Mouse (Mus musculus) hindbrain, embryonic 12.5 days (tissue): Measurements from ENCODE around the gene Olfr694. TPM values are rescaled to one million over a fixed set of nuclear protein-coding genes. Genes with fewer than 3 reads are reported as not detected.

Experiments
- ATAC-seq: fragments of 200-750 bp; cut with Nextera tagmentation; 2 replicates; pipeline ENCODE4 v1.8.0; 2017; ENCODE audit warnings: moderate TSS enrichment; ENCODE audit not compliant: low FRiP score
- H3K27ac ChIP-seq: fragments of 300-500 bp; sonication (generic); 2 replicates; pipeline ENCODE4 v1.5.1; 2016; ENCODE audit warnings: mild to moderate bottlenecking
- H3K27me3 ChIP-seq: fragments of 300-500 bp; sonication (generic); 2 replicates; pipeline ENCODE4 v1.6.1; 2016; ENCODE audit warnings: mild to moderate bottlenecking
- H3K36me3 ChIP-seq: fragments of 300-500 bp; sonication (generic); 2 replicates; pipeline ENCODE4 v1.6.1; 2016; ENCODE audit warnings: mild to moderate bottlenecking
- H3K4me1 ChIP-seq: fragments of 300-500 bp; sonication (generic); 2 replicates; pipeline ENCODE4 v1.6.1; 2016
- H3K4me2 ChIP-seq: fragments of 300-500 bp; sonication (generic); replicated peaks from 2 replicates; pipeline ENCODE4 v1.6.1; 2016; ENCODE audit warnings: mild to moderate bottlenecking
- H3K4me3 ChIP-seq: fragments of 300-500 bp; sonication (generic); 2 replicates; pipeline ENCODE4 v1.5.1; 2016; ENCODE audit warnings: mild to moderate bottlenecking
- H3K9ac ChIP-seq: fragments of 300-500 bp; sonication (generic); 2 replicates; pipeline ENCODE4 v1.6.1; 2016; ENCODE audit warnings: mild to moderate bottlenecking, moderate library complexity
- H3K9me3 ChIP-seq: fragments of 300-500 bp; sonication (generic); replicated peaks from 2 replicates; pipeline ENCODE4 v1.6.1; 2016; ENCODE audit warnings: mild to moderate bottlenecking
- WGBS: fragments of 180-500 bp; shearing (Covaris S2); methylation state at CpG from one replicate; pipeline ENCODE4 v1.1.7; 2016; 5-methylcytosine and 5-hydroxymethylcytosine counted together
- polyA plus RNA-seq: library from polyadenylated mRNA; unstranded; fragments of >200 nt; fragmentation: Nextera tagmentation; extraction: Ambion mirVana; gene quantifications from 2 replicates; pipeline ENCODE4 v1.2.1, GENCODE M21; 2016

Olfr694 gene
- polyA plus RNA-seq, 1 experiment from 2014 or later, result not detected

DNA sequence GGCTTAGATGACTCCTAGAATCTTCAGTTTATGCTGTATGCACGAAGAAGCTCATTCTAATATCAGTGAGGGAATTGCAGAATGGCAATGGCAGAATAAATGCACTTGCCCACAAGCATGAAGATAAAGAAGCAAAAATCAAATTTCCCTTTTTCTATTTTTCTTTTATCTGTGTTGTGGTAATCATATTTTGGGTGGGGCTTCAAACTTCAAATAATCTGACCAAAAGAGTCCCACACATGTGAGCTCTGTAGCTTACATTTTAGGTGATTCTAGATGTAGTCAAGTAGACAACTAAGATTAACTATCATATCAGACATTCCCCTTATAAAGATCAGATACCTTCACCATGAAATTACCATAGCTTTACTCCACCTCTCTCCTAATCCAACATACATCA is 41.8 kb downstream of the Olfr694 start:
- Histone ChIP-seq H3K36me3 (no peaks in the 10 kb centered on the region), H3K4me1 (no peaks in the 10 kb centered on the region), H3K4me3 (no peak overlapping the region), H3K9ac (no peak overlapping the region), H3K9me3 (no peaks in the 10 kb centered on the region; the same call in 1 of the 2 replicates), H3K27ac (no peak overlapping the region), H3K4me2 (no peak overlapping the region), H3K27me3 (no peaks in the 10 kb centered on the region)
- WGBS, result 74% methylated on average over 1 of the region's 1 CpGs
- no peak for ATAC-seq

- Histone ChIP-seq H3K9me3 (no peaks in the 10 kb centered on the region), H3K4me3 (no peak overlapping the region), H3K4me2 (no peak overlapping the region), H3K36me3 (no peaks in the 10 kb centered on the region), H3K27me3 (no peaks in the 10 kb centered on the region), H3K9ac (no peak overlapping the region), H3K4me1 (no peaks in the 10 kb centered on the region), H3K27ac (no peak overlapping the region)
- ATAC-seq, result no peak
- WGBS, result 72% methylated on average over 1 of the region's 1 CpGs
Measured at GRCm38 (mm10) chr7:106645261-106645660, 46.4 kb downstream of the Olfr694 start.

DNA sequence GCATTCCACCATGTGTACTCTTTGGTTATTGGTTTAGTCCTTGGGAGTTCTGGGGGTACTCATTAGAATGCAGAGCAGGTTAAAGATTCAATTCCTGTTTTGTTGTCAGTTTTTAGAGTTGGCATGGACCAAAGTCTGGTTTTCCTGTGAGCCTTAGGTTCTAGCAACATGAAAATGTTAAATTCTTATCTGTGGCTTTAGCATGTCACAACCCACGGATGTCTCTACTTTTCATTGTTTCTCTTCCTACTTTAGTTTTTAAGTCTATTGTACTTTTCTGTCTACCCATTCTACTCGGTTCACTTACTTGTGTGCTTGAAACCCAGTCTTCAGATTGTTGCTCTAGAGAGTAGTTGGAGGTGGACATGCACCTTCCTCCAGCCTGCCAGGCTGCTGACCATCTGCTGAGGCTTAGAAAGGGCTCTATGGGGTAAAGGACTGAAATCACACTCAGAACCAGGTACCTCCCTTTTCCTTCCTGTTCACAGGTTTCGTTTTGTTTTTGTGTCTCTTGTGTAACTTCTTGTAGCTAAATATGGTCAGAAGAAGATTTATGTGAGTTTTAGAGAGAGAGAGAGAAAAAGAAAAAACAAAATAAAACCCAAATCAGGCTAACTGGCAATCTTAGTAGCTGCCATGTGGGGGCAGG is 47.3 kb downstream of the Olfr694 start:
- 81% methylated on average over 3 of the region's 3 CpGs for WGBS

GRCm38 (mm10) chr7:106640839-106641238 is 50.8 kb downstream of the Olfr694 start:
- ATAC-seq, result no peak
- H3K9me3 ChIP-seq, result no peaks in the 10 kb centered on the region
- H3K36me3 ChIP-seq, result no peaks in the 10 kb centered on the region
- no peaks in the 10 kb centered on the region for H3K27me3 ChIP-seq
- H3K9ac ChIP-seq, result no peak overlapping the region
- 95% methylated on average over 1 of the region's 1 CpGs for WGBS
- no peak overlapping the region for H3K4me2 ChIP-seq
- no peak overlapping the region for H3K4me3 ChIP-seq
- H3K27ac ChIP-seq, result no peak overlapping the region
- H3K4me1 ChIP-seq, result no peaks in the 10 kb centered on the region

More for the DNA sequence above, 47.3 kb downstream of the Olfr694 start:
- Histone ChIP-seq H3K36me3 (no peaks in the 10 kb centered on the region), H3K9me3 (no peaks in the 10 kb centered on the region), H3K9ac (no peak overlapping the region), H3K27me3 (no peaks in the 10 kb centered on the region), H3K27ac (no peak overlapping the region), H3K4me2 (no peak overlapping the region), H3K4me3 (no peak overlapping the region), H3K4me1 (no peaks in the 10 kb centered on the region)
- ATAC-seq, result no peak

DNA sequence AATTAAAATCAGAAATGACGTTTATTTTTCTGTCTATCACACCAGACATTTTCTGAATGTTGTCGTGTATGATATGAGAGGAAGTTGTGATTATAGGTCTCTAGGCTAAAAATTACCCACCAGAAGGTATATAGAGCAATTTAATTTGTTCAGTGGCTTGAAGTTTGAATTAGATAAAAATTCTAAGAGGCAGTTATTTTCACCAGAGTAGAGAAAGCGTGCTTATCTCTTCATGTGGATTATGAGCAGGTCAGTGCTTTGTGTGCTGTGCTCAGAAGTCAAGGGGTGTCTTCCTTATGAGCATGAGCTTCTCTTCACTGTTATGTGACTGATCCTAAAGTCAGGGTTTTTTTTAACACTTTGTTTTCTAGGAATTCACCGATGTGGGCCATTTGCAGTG is 56.1 kb downstream of the Olfr694 start:
- Histone ChIP-seq H3K4me1 (no peaks in the 10 kb centered on the region), H3K27ac (no peak overlapping the region), H3K4me3 (no peak overlapping the region), H3K4me2 (no peak overlapping the region), H3K36me3 (no peaks in the 10 kb centered on the region), H3K27me3 (no peaks in the 10 kb centered on the region), H3K9ac (no peak overlapping the region), H3K9me3 (no peaks in the 10 kb centered on the region)
- ATAC-seq, result no peak
- 87% methylated on average over 4 of the region's 4 CpGs for WGBS

Other genes with a start within 250 kb of the Olfr694 start
- not detected in 2 replicates for gene Olfr693, start 11.2 kb downstream of the Olfr694 start, polyA plus RNA-seq
- not detected in 2 replicates for gene Olfr695, start 24.6 kb upstream of the Olfr694 start, polyA plus RNA-seq
- gene Olfr697, start 50.6 kb upstream of the Olfr694 start, polyA plus RNA-seq, result not detected in 2 replicates
- not detected in 2 replicates for gene Olfr698, start 63.6 kb upstream of the Olfr694 start, polyA plus RNA-seq
- not detected in 2 replicates for gene Olfr699, start 101.4 kb upstream of the Olfr694 start, polyA plus RNA-seq
- gene Olfr700, start 117.0 kb upstream of the Olfr694 start, polyA plus RNA-seq, result not detected in 2 replicates
- not detected in 2 replicates for gene Olfr701, start 122.3 kb upstream of the Olfr694 start, polyA plus RNA-seq
- gene Olfr702, start 142.1 kb upstream of the Olfr694 start, polyA plus RNA-seq, result not detected in 2 replicates
- not detected in 2 replicates for gene Olfr703, start 151.5 kb upstream of the Olfr694 start, polyA plus RNA-seq
- gene Olfr704, start 171.4 kb upstream of the Olfr694 start, polyA plus RNA-seq, result not detected in 2 replicates
- gene Olfr705, start 185.1 kb upstream of the Olfr694 start, polyA plus RNA-seq, result not detected in 2 replicates
- not detected in 2 replicates for gene Olfr706, start 196.3 kb upstream of the Olfr694 start, polyA plus RNA-seq
- gene Olfr707, start 209.4 kb upstream of the Olfr694 start, polyA plus RNA-seq, result not detected in 2 replicates
- not detected in 2 replicates for gene Olfr1532-ps1, start 216.2 kb upstream of the Olfr694 start, polyA plus RNA-seq
- not detected in 2 replicates for gene Olfr709-ps1, start 240.4 kb upstream of the Olfr694 start, polyA plus RNA-seq